Mouse (Mus musculus): ENCODE data around the gene Afap1.

DNA sequence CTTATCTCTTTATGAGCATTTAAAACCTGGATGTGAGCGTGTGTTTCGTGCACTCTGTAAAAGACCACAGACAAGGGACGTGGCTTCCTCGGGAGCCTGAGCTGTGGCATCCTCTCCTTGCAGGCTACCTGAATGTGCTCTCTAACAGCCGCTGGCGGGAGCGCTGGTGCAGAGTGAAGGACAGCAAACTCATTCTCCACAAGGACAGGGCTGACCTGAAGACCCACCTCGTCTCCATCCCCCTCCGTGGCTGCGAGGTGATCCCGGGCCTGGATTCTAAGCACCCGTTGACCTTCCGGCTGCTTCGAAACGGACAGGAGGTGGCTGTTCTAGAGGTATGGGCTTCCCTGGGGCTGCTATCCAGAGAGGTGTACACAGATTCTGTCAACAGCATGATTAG is 81.1 kb downstream of the Afap1 start:
- TF ChIP-seq GATA1 (IDR thresholded peaks at IDR 0.05; ENCODE audit: low read length) (no peak), TAL1 (IDR thresholded peaks at IDR 0.05; ENCODE audit: low read length) (no peak)

Measured in erythroblast, embryonic 14.5 days (primary cell).